Mouse (Mus musculus) activated CD4-positive, CD25-positive, alpha-beta regulatory T cell (primary cell): Measurements from ENCODE around the gene Hcn1. TPM values are rescaled to one million over a fixed set of nuclear protein-coding genes. Genes with fewer than 3 reads are reported as not detected.

Source experiments
- polyA plus RNA-seq, 2 experiments: library from polyadenylated mRNA; unstranded; fragments of 100-300 nt; shearing (Covaris generic); gene quantifications; one replicate each; pipeline ENCODE4 v1.2.1; 2017

The Hcn1 gene
- under 1 TPM in 1 of 2 experiments, not detected in 1; 0.29 TPM for polyA plus RNA-seq

GRCm38 (mm10) chr13:117602181-117602580, at the start of gene Hcn1:
Hcn1 (plus strand) TSS chr13:117602320.

